Mouse (Mus musculus): Measurements from ENCODE around the gene Pon1.
"Not testable (repeated sequence)": the region's sequence is repeated elsewhere in the genome, so short reads cannot be mapped to it uniquely, and the experiment has no call there.

The Pon1 gene

GRCm38 (mm10) chr6:5193693-5194092, at the start of gene Pon1:
Pon1 (minus strand) TSS chr6:5193946.
- no peak for DNase-seq (ENCODE audit: low spot score)

DNA sequence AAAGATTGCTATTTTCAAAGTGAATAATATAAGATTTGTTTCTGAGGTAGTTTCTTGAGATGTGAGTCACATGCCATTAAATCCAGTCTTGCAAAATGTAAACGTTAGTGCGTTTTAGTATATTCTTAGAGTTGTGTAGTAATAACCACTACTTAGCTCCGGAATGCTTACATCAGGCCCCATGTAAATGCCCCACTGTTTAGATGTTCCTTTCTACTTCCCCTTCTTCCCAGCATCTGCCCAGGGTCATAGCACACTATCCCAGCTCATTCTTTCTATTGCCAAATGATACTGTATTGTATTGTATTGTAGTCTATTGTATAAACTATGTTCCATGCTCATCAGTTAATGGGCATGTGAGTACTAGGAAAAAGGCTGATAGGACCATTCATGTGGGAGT, 45.1 kb upstream of the Pon1 start:
- DNase-seq (ENCODE audit: low spot score), result no peak

- DNase-seq (ENCODE audit: low spot score), result no peak
Measured at GRCm38 (mm10) chr6:5237510-5237909, 43.8 kb upstream of the Pon1 start.

DNA sequence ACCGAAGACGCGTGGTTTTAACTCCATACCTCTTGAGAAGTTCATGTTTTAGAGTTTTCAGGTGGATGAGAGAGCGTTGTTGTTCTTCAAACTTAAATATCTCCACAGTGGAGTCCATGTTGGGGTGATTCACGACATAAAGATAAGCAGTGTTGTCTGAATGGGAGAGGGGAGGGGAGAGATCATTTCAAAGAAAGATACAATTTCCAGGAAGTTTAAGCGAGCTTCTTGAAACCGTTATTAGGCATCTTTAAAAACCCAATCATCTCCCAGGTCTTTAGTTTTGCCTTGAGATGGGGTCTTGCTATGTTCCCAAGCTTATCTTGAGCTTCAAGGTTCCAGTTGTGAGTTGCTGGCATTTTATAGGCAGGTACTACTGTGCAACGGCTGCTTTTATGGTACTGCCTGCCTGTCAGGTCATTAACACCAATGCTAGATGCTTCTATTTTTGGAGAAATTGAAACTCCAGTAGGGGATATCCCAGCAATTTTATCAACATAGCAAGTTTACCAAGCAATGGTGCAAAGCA, 43.2 kb upstream of the Pon1 start:
- DNase-seq (ENCODE audit: low spot score), result no peak

DNA sequence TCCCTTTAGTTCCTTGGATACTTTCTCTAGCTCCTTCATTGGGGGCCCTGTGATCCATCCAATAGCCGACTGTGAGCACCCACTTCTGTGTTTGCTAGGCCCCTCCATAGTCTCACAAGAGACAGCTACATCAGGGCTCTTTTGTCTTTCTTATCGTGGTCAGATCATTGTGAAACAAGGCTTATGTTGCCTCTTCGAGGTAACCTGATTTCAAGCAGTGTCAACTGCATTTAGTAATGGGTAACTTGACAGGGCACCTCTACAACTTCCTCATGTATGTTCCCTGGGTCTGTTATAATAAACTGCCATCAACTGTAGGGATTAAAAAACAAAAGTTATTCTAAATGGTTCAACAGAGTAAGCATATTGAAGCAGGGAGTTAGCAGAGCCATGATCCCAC, 40.8 kb upstream of the Pon1 start:
- DNase-seq (ENCODE audit: low spot score), result no peak

DNA sequence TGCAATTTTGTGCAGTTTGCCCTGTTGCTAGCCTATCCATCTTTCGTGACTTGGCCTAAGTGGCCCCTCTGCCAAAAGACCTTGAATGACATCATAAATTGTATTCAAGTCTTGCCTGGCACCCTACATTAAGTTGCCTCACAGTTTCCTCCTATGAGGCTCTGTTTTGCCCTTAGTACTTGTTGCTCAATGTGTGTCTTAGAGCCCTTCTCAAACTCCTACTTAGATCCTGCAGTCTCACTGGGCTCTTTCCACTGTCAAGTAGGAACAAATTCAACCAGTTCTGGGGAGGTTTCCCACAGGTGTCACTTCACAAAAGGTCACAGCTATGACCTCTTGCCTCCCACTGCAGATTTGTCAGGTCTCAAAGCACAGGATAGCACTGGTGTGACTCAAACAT, 40.1 kb upstream of the Pon1 start:
- DNase-seq (ENCODE audit: low spot score), result no peak

DNA sequence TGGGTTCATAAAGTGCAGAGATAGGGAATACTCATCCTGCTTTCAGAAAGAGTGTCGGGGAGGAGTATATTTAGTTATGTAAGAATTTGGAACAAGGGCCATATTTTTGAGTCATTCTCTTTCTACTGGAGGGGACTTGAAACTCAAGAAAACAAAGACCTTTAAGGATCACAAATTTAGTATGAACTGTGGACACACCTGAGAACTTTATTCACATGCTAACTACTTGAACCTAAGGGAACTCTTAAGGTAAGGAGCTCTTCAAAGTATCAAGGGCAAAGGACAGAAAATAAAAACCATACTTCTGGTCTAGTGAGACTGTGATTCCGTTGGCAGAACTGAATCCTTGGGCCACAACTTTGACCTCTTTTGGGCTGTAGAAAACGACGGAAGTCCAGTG, 38.3 kb upstream of the Pon1 start:
- no peak for DNase-seq (ENCODE audit: low spot score)

GRCm38 (mm10) chr6:5230261-5230660, 36.5 kb upstream of the Pon1 start:
- DNase-seq (ENCODE audit: low spot score), result no peak

DNA sequence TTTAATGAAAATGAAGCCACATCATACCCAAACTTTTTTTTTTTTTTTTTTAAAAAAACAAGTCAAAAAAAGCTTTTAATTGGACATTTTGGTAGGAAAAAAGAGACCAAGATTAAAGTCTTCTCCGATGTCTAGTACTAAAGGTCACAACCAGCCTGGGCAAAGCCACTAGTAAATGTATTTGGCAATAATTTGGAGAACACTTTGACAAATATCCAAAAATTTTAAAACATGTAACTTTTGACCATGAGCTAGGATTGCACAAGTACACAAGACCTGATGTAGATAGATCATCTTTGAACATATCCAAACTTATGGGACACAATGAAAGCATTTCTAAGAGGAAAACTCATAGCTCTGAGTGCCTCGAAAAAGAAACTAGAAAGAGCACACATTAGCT, 29.8 kb upstream of the Pon1 start:
- not testable (repeated sequence) for DNase-seq (ENCODE audit: low spot score)

DNA sequence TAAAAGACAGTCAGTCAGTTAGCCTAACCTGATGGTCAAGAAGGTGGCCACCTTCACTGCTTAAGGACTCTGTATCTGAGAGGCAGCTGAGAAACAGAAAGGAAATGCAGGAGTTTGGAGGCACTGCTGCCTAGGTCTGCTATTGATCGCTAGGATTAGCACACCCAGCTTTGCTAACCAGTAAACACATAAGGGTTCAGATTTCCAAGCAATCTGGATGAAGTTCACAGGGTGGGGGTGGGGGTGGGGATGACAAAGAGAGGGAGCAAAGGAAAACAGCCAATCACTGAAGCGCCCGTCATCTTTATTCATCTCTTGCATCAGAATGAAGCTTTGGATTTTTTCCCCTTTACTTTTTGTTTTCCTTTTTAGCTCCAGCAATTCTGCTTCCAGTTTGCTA, 28.3 kb upstream of the Pon1 start:
- no peak for DNase-seq (ENCODE audit: low spot score)

DNA sequence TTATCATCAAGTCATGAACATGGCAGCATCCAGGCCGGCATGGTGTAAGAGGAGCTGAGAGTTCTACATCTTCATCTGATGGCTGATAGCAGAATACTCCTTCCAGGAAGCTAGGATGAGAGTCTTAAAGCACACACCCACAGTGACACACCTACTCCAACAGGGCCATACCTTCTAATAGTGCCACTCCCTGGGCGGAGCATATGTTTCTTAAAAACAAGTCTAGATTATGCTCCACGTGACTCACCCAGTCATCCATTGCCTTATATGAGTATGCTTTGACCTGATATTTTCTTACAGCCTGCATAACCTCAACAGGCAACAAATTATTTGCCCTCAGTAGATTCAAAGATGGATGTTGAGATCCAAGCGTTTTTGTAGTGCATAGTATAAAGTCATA, 24.4 kb upstream of the Pon1 start:
- DNase-seq (ENCODE audit: low spot score), result no peak

- DNase-seq (ENCODE audit: low spot score), result no peak
Measured at GRCm38 (mm10) chr6:5207817-5208216, 14.1 kb upstream of the Pon1 start.

GRCm38 (mm10) chr6:5199916-5200315, 6.2 kb upstream of the Pon1 start:
- no peak for DNase-seq (ENCODE audit: low spot score)

DNA sequence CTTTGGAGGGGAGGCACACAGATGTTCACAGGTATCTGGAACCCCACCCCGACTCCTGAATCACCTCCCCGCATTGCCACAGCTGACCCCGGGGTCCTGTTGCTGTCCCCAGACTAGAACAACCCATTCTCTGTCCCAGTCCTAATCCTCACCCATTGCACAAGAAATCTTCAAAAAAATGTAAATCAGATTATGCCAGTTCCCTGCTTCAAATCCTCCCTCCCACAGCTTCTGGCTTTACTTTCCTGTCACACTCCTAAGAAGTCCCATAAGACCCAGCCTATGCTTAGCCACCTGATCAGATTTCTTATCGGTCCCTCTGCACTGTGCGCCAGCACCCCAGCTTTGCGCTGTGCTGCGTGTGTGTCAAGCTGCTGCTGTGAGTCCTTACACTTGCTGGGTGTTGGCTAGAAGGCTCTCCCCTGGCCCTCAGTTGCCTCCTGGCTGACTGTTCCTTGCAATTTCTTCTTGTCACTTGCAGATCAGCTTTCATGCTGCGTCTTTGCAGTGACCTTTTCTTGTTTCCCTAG, 5.7 kb upstream of the Pon1 start:
- DNase-seq (ENCODE audit: low spot score), result no peak

DNA sequence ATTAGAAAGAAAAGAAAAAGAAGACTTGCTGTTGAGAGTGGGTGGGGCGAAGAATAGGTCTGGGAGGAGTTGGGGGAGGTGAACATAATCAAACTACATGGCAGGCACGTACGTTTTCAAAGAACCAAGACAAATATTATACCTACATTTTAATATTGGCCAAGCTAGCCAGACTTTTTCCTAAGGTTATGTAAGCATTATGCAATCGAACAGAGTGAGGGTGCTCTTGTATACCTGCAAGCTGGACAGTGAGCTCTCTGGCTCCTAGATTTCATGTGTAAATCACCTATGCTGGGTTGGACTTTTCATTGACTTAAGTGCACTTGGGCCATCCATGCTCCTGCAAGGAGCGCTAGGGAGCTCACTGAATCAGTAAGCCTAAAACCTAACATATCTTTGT, 4.8 kb upstream of the Pon1 start:
- no peak for DNase-seq (ENCODE audit: low spot score)

DNA sequence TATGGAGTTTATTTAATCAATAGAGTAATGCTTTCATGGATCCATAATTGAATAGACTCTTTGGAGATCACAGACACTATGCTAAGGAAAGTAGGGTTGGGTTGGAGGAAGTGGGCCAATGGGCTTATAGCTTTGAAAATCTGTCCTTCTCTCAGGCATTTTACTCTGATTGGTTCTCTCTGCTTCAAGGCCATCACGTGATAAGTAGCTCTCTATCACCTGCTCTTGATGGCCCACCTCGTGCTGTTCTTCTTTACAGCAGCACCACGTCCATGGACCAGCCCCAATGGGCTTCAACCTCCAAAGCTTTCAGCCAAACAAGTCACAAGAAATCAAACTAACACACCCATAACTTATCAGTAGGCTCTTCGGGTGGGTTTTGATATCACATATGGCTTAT, 3.0 kb downstream of the Pon1 start:
- DNase-seq (ENCODE audit: low spot score), result no peak

GRCm38 (mm10) chr6:5189507-5189906, 4.2 kb downstream of the Pon1 start:
- DNase-seq (ENCODE audit: low spot score), result no peak

GRCm38 (mm10) chr6:5188938-5189337, 4.8 kb downstream of the Pon1 start:
- DNase-seq (ENCODE audit: low spot score), result no peak

- DNase-seq (ENCODE audit: low spot score), result no peak
Measured at GRCm38 (mm10) chr6:5188036-5188435, 5.7 kb downstream of the Pon1 start.

- DNase-seq (ENCODE audit: low spot score), result no peak
Measured at GRCm38 (mm10) chr6:5187586-5187985, 6.2 kb downstream of the Pon1 start.

- DNase-seq (ENCODE audit: low spot score), result no peak
Measured at GRCm38 (mm10) chr6:5186229-5186950, 7.4 kb downstream of the Pon1 start.

GRCm38 (mm10) chr6:5180645-5181044, 13.1 kb downstream of the Pon1 start:
- DNase-seq (ENCODE audit: low spot score), result no peak

GRCm38 (mm10) chr6:5179189-5179588, 14.6 kb downstream of the Pon1 start:
- DNase-seq (ENCODE audit: low spot score), result no peak
